Mouse (Mus musculus): ENCODE measurements around the gene March5.

DNA sequence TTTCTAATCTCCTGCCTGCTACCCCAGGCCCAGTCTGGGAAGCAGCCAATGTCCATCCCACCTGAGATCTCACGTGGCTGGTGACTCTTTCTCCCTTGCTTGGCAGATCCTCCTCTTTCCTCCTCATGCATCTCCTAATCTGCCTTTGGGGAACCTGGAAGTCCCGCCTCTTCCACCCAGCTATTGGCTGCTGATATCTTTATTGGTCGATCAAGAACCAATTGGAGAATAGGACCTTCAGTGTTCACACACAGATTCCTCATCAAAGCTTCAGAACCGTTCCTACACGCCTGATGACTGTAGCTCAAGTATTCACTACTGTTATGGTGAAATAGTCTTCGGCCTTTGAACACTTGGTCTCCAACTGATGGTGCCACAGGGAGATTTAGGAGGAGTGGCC, 44.8 kb downstream of the March5 start:
- TF ChIP-seq CTCF (IDR thresholded peaks at IDR 0.05; ENCODE audit: low read depth): no peak
- TF ChIP-seq EP300 (optimal IDR thresholded peaks at IDR 0.05): no peak
